Comparison of ENCODE assay signal across 25 mouse cellular contexts in the genomic region with DNA sequence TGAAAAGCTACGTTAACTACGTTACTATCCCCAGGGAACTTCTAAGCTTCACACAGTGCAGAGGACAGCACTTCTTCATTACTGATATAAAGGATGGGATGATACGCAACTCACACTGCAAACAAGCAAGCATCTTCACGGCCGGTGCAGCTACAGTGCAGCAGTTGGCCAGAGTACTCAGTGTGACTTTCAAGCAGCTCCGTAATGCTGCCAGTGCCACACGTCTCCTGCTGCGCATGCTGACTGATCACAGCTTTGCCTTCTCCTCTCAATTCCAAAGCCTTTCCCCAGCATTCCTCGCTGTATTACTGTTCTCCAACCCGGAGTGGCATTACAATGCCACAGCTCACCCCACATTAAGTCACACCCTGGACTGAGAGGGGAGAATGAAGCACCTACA. TPM values are rescaled to one million over a fixed set of nuclear protein-coding genes. Genes with fewer than 3 reads are reported as not detected.
A peak's percentile ranks its signal among the peaks of the same experiment; 100 is the strongest.
DNase-seq lines count a peak whose midpoint lies in the region; ATAC-seq and TF ChIP-seq lines count a peak whose summit lies in the region.
"Had no signal": no experiment of that assay in that cellular context is flagged by ENCODE, and none has a peak within 500 bp of the region (broad histone marks: within the 10 kb centered on the region; RNA-seq: fewer than 3 reads in every experiment).

No protein-coding gene starts in this region.

- dilution Hi-C loops in CH12.LX (cut with MboI; ENCODE audit: extremely low pct_ligation_motif_present, extremely low pct_unique_long_range_greater_than_20kb, low sequenced_read_pairs): no loop called here

- WGBS in liver, postnatal 0 days (ENCODE audit: insufficient replicate concordance): 90% methylated on average over 10 of the region's 10 CpGs
- 93% methylated on average over 10 of the region's 10 CpGs for WGBS in liver, embryonic 11.5 days

- H3K4me1 ChIP-seq in liver, postnatal 0 days (ENCODE audit: insufficient read depth): peaks cover 5% of the 10 kb centered on the region
- 0 out of 2 replicates have a peak, but pooled peaks cover 2% of the 10 kb centered on the region for H3K4me1 ChIP-seq in liver, embryonic 11.5 days (replicated peaks; ENCODE audit: control insufficient read depth, insufficient read depth, low read length)
- peaks cover 3 to 65% of the 10 kb centered on the region in 2 experiments; a peak in 3 of 4 replicates for H3K4me1 ChIP-seq in CH12.LX (ENCODE audit: control insufficient read depth in 1 of 2, insufficient read depth in 2 of 2)
- H3K4me1 ChIP-seq: stomach, embryonic 15.5 days had no signal

- no peak for TF ChIP-seq POLR2A in CH12.LX (IDR thresholded peaks at IDR 0.05; ENCODE audit: low read depth, low read length)

- peaks cover 40% of the 10 kb centered on the region for H3K36me3 ChIP-seq in liver, postnatal 0 days (replicated peaks; ENCODE audit: insufficient read depth, low read length)
- H3K36me3 ChIP-seq in liver, embryonic 11.5 days (ENCODE audit: control insufficient read depth, insufficient read depth, low read length): peaks cover 10% of the 10 kb centered on the region
- H3K36me3 ChIP-seq in CH12.LX (replicated peaks in 1 of 2; ENCODE audit: control insufficient read depth in 1 of 2, insufficient read depth in 1 of 2, low read length in 1 of 2): peaks cover 9 to 25% of the 10 kb centered on the region in 2 experiments
- H3K36me3 ChIP-seq in splenic B cell, adult 2 months (ENCODE audit: control insufficient read depth, insufficient read depth, low read length, poor library complexity, severe bottlenecking): peaks cover 13% of the 10 kb centered on the region

- DNase-seq in liver, postnatal 0 days: no peak
- DNase-seq in liver, embryonic 11.5 days (ENCODE audit: low spot score): no peak
- no peak for DNase-seq in CH12.LX (ENCODE audit: extremely low read depth)
- peak; percentile 12 for DNase-seq in splenic B cell, adult 2 months (ENCODE audit: low read depth, low spot score)
- no peak for DNase-seq in urinary bladder, postnatal 14 days (ENCODE audit: low spot score)
- DNase-seq: adrenal gland, postnatal 25 days; cerebellum, adult 18-20 months; cerebellum, postnatal 36 days; kidney, postnatal 4 days; lung, adult 18-20 months had no signal

- no peak for ATAC-seq in liver, postnatal 0 days
- no peak for ATAC-seq in liver, embryonic 11.5 days (replicated peaks; ENCODE audit: low FRiP score)
- ATAC-seq in erythroid progenitor cell, adult 5-6 weeks (replicated peaks; ENCODE audit: low FRiP score, poor library complexity, severe bottlenecking): peak; percentile 37; the same call in 1 of the 2 replicates
- no peak for ATAC-seq in megakaryocyte progenitor cell, adult 5-6 weeks (replicated peaks; ENCODE audit: poor library complexity)

- no peak for TF ChIP-seq EP300 in liver, postnatal 0 days (IDR thresholded peaks at IDR 0.05; ENCODE audit: low read depth)
- TF ChIP-seq EP300 in CH12.LX (IDR thresholded peaks at IDR 0.05; ENCODE audit: low read length): no peak

- peak overlapping the region; percentile 55 for H3K4me2 ChIP-seq in liver, postnatal 0 days (ENCODE audit: low read depth, low read length)
- H3K4me2 ChIP-seq in liver, embryonic 11.5 days: no peak overlapping the region
- H3K4me2 ChIP-seq in CH12.LX (ENCODE audit: insufficient read depth, low read depth, poor library complexity, severe bottlenecking): peak overlapping the region; percentile 35
- H3K4me2 ChIP-seq: embryonic facial prominence, embryonic 15.5 days; limb, embryonic 12.5 days; midbrain, embryonic 11.5 days; stomach, embryonic 15.5 days had no signal

- TF ChIP-seq RAD21 in CH12.LX (IDR thresholded peaks at IDR 0.05; ENCODE audit: low read depth, low read length): no peak

- H3K9ac ChIP-seq in liver, postnatal 0 days (replicated peaks): no peak overlapping the region
- no peak overlapping the region for H3K9ac ChIP-seq in liver, embryonic 11.5 days (ENCODE audit: low read depth, low read length)
- peak overlapping the region; percentile 86 for H3K9ac ChIP-seq in CH12.LX (ENCODE audit: insufficient read depth, low read depth)
- H3K9ac ChIP-seq: embryonic facial prominence, embryonic 15.5 days; limb, embryonic 12.5 days; stomach, embryonic 15.5 days had no signal

- no peaks in the 10 kb centered on the region for H3K9me3 ChIP-seq in liver, postnatal 0 days (ENCODE audit: low read length)
- H3K9me3 ChIP-seq in liver, embryonic 11.5 days (ENCODE audit: control insufficient read depth, low read length): no peaks in the 10 kb centered on the region
- H3K9me3 ChIP-seq in CH12.LX (replicated peaks; ENCODE audit: low read length): no peaks in the 10 kb centered on the region
- H3K9me3 ChIP-seq: embryonic facial prominence, embryonic 15.5 days; heart, embryonic 10.5 days; hindbrain, embryonic 10.5 days; limb, embryonic 12.5 days; stomach, embryonic 15.5 days had no signal

- H3K27me3 ChIP-seq in liver, postnatal 0 days (ENCODE audit: insufficient read depth, low read length): no peaks in the 10 kb centered on the region
- no peaks in the 10 kb centered on the region for H3K27me3 ChIP-seq in liver, embryonic 11.5 days (replicated peaks; ENCODE audit: control insufficient read depth, insufficient read depth, low read length)
- no peaks in the 10 kb centered on the region for H3K27me3 ChIP-seq in CH12.LX (replicated peaks)
- H3K27me3 ChIP-seq in splenic B cell, adult 2 months (ENCODE audit: control insufficient read depth, insufficient read depth, low read length, poor library complexity, severe bottlenecking): no peaks in the 10 kb centered on the region
- H3K27me3 ChIP-seq: embryonic facial prominence, embryonic 15.5 days; limb, embryonic 12.5 days; stomach, embryonic 15.5 days had no signal

- H3K79me2 ChIP-seq in CH12.LX (replicated peaks; ENCODE audit: control insufficient read depth, extremely low read depth, insufficient read depth, poor library complexity, severe bottlenecking): peaks cover 29% of the 10 kb centered on the region

- TF ChIP-seq CTCF in liver, postnatal 0 days (IDR thresholded peaks at IDR 0.05; ENCODE audit: low read depth): no peak
- TF ChIP-seq CTCF in CH12.LX (conservative IDR thresholded peaks at IDR 0.05 in 1 of 2, IDR thresholded peaks at IDR 0.05 in 1 of 2; ENCODE audit: low read depth in 2 of 2, low read length in 2 of 2): no peak

- in situ Hi-C loops in CH12.LX (cut with MboI; ENCODE audit: low pct_ligation_motif_present, low pct_unique_long_range_greater_than_20kb, low sequenced_read_pairs): loop anchor here (5.0 kb wide), 1 partner anchor 131 kb away; no protein-coding TSS in a partner anchor

- H3K4me3 ChIP-seq in liver, postnatal 0 days (ENCODE audit: low read depth, low read length): 0 out of 2 replicates have a peak overlapping the region, but pooled peaks have one; percentile 18
- no peak overlapping the region for H3K4me3 ChIP-seq in liver, embryonic 11.5 days (ENCODE audit: low read depth, low read length)
- peak overlapping the region; percentile 60 to 74 (median 61) for H3K4me3 ChIP-seq in CH12.LX (replicated peaks in 1 of 3; ENCODE audit: low read depth in 2 of 3, low read length in 2 of 3, poor library complexity in 1 of 3)
- H3K4me3 ChIP-seq: embryonic facial prominence, embryonic 15.5 days; heart, embryonic 10.5 days; hindbrain, embryonic 10.5 days; limb, embryonic 12.5 days; stomach, embryonic 15.5 days had no signal

- H3K27ac ChIP-seq in liver, postnatal 0 days (ENCODE audit: low read depth): no peak overlapping the region
- no peak overlapping the region for H3K27ac ChIP-seq in liver, embryonic 11.5 days (ENCODE audit: low read depth, low read length)
- H3K27ac ChIP-seq in CH12.LX (ENCODE audit: insufficient read depth, low read depth): peak overlapping the region; percentile 83
- H3K27ac ChIP-seq: embryonic facial prominence, embryonic 15.5 days; heart, embryonic 10.5 days; hindbrain, embryonic 10.5 days; limb, embryonic 12.5 days; stomach, embryonic 15.5 days had no signal

TF ChIP-seq in CH12.LX, 34 proteins besides CTCF, POLR2A, EP300 and RAD21 (continues in another document):
- TF ChIP-seq JUND (conservative IDR thresholded peaks at IDR 0.05; ENCODE audit: low read depth, low read length): no peak
- TF ChIP-seq KAT2A (IDR thresholded peaks at IDR 0.05; ENCODE audit: insufficient replicate concordance, low read length): no peak
- TF ChIP-seq MAZ (IDR thresholded peaks at IDR 0.05; ENCODE audit: low read depth, low read length): no peak

RNA-seq across cellular contexts. Expression of gene Crbn, which starts 6.3 kb away (rescaled TPM):
- 19.1 and 19.6 TPM in 2 replicates for polyA plus RNA-seq in liver, postnatal 0 days (2015; fragmentation: Nextera tagmentation; extraction: Ambion mirVana)
- polyA plus RNA-seq in liver, embryonic 11.5 days (2014; fragmentation: Nextera tagmentation; extraction: Ambion mirVana): 30.5 and 36.0 TPM in 2 replicates
- 28.8 and 29.2 TPM in 2 replicates for total RNA-seq in CH12.LX (2012; rRNA removed)
- total RNA-seq in CH12.LX (2014; rRNA removed): 60.1 and 73.3 TPM in 2 replicates
- 28.0 and 30.8 TPM in 2 replicates for polyA plus RNA-seq in CH12.LX (2012; ENCODE audit: insufficient read length, low read depth)
- 12.6 and 16.3 TPM in 2 replicates for total RNA-seq in erythroid progenitor cell, adult 5-6 weeks (2015; ENCODE audit: low replicate concordance)
- 23.9 and 35.3 TPM in 2 replicates for total RNA-seq in erythroid progenitor cell, adult 5-6 weeks (2017; ENCODE audit: low replicate concordance)
- 19.7 and 23.6 TPM in 2 replicates for total RNA-seq in megakaryocyte progenitor cell, adult 5-6 weeks (2015)
- 34.6 and 43.8 TPM in 2 replicates for total RNA-seq in megakaryocyte progenitor cell, adult 5-6 weeks (2017)

RNA-seq across cellular contexts. Expression of gene Trnt1, which starts 24.7 kb away (rescaled TPM):
- 21.5 and 25.8 TPM in 2 replicates for polyA plus RNA-seq in liver, postnatal 0 days (2015; fragmentation: Nextera tagmentation; extraction: Ambion mirVana)
- 82.3 and 94.4 TPM in 2 replicates for polyA plus RNA-seq in liver, embryonic 11.5 days (2014; fragmentation: Nextera tagmentation; extraction: Ambion mirVana)
- 106 and 155 TPM in 2 replicates for total RNA-seq in CH12.LX (2012; rRNA removed)
- total RNA-seq in CH12.LX (2014; rRNA removed): 239 and 286 TPM in 2 replicates
- polyA plus RNA-seq in CH12.LX (2012; ENCODE audit: insufficient read length, low read depth): 159 and 195 TPM in 2 replicates
- 13.7 and 18.4 TPM in 2 replicates for total RNA-seq in erythroid progenitor cell, adult 5-6 weeks (2015; ENCODE audit: low replicate concordance)
- total RNA-seq in erythroid progenitor cell, adult 5-6 weeks (2017; ENCODE audit: low replicate concordance): 34.0 and 39.9 TPM in 2 replicates
- total RNA-seq in megakaryocyte progenitor cell, adult 5-6 weeks (2015): 61.5 and 65.0 TPM in 2 replicates
- 88.1 and 101 TPM in 2 replicates for total RNA-seq in megakaryocyte progenitor cell, adult 5-6 weeks (2017)

RNA-seq across cellular contexts. Expression of gene Il5ra, which starts 44.8 kb away (rescaled TPM):
- polyA plus RNA-seq in liver, postnatal 0 days (2015; fragmentation: Nextera tagmentation; extraction: Ambion mirVana): 0.09 and 0.12 TPM in 2 replicates
- 0.14 and 0.38 TPM in 2 replicates for polyA plus RNA-seq in liver, embryonic 11.5 days (2014; fragmentation: Nextera tagmentation; extraction: Ambion mirVana)
- total RNA-seq in CH12.LX (2012; rRNA removed) (56.8 and 65.0 TPM in 2 replicates), CH12.LX (2014; rRNA removed) (119 and 138 TPM in 2 replicates)
- polyA plus RNA-seq in CH12.LX (2012; ENCODE audit: insufficient read length, low read depth): 69.0 and 70.2 TPM in 2 replicates
- total RNA-seq in erythroid progenitor cell, adult 5-6 weeks (2015; ENCODE audit: low replicate concordance): 3.6 TPM in 1 of 2 replicates, not detected in the other
- total RNA-seq in erythroid progenitor cell, adult 5-6 weeks (2017; ENCODE audit: low replicate concordance): 2.4 and 2.9 TPM in 2 replicates
- 0.46 and 0.49 TPM in 2 replicates for total RNA-seq in megakaryocyte progenitor cell, adult 5-6 weeks (2015)
- total RNA-seq in megakaryocyte progenitor cell, adult 5-6 weeks (2017): 0.41 and 1.0 TPM in 2 replicates
- total RNA-seq: adrenal gland, postnatal 25 days; gastrocnemius, adult 18-20 months; layer of hippocampus, postnatal 10 days; left cerebral cortex, postnatal 10 days had no signal
- polyA plus RNA-seq: forebrain, embryonic 11.5 days; heart, embryonic 10.5 days; heart, postnatal 0 days; kidney, embryonic 14.5 days; limb, embryonic 12.5 days; midbrain, embryonic 11.5 days; neural tube, embryonic 11.5 days had no signal

Comparison
In these comparisons a context has a peak if more than half of its experiments do, and no peak if none do; other contexts are left out.
1. RNA of gene Il5ra, which starts 44.8 kb away (total RNA-seq): 56.8 to 138 TPM in CH12.LX; 2.4 to 3.6 TPM in erythroid progenitor cell, adult 5-6 weeks and 0.41 to 1.0 TPM in megakaryocyte progenitor cell, adult 5-6 weeks; every median in the first group is over 10 times any median in the second.